Mouse (Mus musculus): Measurements from ENCODE around the gene Hba-a2.
"Not testable (repeated sequence)": the region's sequence is repeated elsewhere in the genome, so short reads cannot be mapped to it uniquely, and the experiment has no call there.

Hba-a2 gene

DNA sequence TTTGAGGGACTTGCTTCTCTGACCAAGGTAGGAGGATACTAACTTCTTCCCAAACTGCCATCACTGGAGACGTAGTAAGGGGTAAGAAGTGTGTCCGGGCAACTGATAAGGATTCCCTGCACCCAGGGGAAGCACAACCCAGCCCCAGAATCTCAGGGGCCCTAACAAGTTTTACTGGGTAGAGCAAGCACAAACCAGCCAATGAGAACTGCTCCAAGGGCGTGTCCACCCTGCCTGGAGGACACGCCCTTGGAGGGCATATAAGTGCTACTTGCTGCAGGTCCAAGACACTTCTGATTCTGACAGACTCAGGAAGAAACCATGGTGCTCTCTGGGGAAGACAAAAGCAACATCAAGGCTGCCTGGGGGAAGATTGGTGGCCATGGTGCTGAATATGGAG is at the start of gene Hba-a2:
TSS of gene Hba-a2 (plus strand) at position 287 of the 400 bp plus-strand sequence.
- not testable (repeated sequence) for DNase-seq (ENCODE audit: low spot score)

DNA sequence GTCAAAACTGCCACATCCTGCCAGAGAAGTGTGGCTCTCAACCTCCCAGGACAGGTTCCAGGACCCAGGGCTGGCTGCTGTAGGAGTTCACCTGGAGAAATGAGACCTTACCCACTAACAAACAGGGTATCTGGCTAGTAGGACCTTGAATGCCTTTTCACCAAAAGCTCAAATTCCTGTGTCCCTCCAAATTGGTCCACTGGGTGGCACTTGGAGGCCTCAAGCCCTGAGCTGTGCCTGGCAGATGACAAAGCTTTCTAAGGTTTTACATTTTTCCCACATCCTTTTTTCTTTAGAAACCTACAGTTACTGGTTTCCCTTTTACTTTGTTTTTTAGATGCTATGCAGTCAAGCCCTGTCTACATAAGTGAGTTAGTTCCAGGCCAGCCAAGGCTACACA is 49.2 kb upstream of the Hba-a2 start:
- no peak for DNase-seq (ENCODE audit: low spot score)

DNA sequence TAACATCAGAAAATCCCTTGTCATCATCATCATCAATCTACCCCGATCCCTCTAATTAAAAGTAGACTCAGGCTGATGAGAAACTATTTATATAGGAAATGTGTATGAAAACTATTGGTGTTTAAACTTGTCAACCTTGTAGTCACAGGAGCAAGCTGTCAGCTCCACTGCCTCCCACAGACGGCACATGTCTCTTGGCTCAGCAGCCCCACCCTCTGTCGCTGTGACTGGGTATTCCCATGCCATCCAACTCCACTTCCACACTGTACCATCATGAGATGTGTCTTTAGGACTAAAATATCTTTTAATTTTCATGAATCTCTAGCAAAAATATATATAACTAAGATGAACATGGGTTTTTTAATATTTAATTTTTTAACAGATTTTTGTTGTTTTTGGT is 47.9 kb upstream of the Hba-a2 start:
- no peak for DNase-seq (ENCODE audit: low spot score)

DNA sequence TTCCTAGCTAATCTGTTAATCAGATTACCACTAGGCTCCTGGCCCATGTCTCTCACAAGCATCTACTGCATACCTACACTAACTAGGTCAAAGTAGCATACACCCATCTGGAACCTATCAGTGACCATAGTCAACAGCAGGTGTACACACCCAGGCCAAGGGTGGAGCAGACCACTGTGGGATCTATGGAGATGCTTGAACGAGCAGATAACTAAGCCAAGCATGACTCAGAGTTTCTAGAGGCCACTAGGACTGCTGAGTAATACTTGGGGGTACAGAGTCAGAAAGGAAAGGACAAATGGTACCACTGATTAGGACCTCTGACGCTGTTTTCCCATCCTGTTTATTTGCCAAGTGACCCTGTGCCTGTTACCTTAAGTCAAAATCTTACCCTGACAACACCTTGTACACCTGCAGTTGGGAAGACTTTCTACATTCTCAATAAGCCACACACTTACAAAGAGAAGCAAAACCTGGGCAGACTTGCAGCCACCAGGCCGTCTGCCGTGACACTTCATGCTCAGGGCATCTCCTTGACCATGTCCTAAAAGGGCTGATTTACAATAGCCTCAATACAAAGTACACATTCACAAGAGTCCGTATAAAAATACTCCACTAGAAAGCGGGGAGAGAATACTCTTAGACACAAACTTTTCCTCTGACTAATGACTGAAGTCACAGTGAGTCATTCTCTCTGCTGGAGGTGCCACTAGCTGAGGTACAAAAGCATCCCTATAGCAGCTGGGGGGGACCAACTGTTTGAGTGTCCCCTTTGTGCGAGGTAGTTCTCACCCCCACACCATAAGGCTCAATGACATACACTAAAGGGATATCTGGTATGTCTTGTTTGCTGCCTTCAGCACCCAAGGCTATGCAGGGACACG is 45.2 kb upstream of the Hba-a2 start:
- no peak for DNase-seq (ENCODE audit: low spot score)

DNA sequence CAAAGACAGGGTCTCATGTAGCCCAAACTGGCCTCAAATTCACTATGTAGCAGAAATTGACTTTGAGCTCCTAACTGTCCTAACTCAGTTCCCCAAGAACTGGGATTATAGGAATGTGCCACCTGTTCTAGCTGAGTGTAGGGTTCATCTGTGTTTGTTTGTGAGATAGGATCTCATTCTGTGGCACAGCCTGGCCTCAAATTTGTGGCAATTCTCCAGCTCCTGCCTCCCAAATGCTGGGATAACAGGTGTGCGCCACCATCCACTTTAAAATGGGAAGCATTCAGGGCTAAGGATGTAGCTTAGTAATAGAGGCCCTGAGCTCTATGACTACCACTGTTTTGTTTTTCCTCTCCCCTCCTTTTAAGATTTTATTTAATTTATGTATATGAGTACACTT is 43.2 kb upstream of the Hba-a2 start:
- no peak for DNase-seq (ENCODE audit: low spot score)

DNA sequence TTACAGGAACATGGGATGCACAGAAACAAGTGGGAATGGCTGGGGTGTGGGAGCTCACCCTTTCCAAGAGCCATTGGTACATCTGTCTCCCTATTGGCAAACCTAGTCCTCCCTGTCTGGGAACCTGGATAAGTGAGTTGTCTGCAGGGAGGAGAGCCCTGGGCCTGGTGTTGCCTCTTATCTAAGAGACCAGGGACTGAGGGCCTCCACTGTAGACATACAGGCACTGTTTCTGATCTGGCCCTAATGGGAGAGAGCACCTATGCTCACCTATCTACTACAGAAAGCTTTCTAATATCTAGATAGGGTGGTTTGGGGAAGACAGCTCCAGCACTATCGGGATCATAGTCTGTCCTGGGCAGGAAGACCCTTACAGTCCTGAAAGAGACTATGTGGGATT is 40.1 kb upstream of the Hba-a2 start:
- no peak for DNase-seq (ENCODE audit: low spot score)

DNA sequence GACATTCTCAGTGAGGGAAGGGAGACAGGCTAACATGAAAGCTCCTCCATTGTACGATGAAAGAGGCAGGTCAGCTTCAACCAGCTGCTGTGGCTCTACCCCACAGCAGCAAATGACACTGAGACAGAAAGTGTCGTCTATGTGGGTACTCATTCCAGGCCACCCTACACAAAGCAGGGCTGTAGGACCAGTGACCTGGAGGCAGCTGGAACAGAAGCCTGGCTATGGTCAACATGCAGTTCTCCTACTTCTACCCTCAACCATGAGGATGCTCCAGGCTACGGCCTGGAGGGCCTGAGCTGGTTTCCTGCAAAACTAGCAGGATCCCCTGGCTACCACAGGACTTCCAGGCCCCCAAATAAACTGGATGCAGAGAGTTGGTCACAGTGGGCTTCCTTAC is 39.7 kb upstream of the Hba-a2 start:
- no peak for DNase-seq (ENCODE audit: low spot score)

DNA sequence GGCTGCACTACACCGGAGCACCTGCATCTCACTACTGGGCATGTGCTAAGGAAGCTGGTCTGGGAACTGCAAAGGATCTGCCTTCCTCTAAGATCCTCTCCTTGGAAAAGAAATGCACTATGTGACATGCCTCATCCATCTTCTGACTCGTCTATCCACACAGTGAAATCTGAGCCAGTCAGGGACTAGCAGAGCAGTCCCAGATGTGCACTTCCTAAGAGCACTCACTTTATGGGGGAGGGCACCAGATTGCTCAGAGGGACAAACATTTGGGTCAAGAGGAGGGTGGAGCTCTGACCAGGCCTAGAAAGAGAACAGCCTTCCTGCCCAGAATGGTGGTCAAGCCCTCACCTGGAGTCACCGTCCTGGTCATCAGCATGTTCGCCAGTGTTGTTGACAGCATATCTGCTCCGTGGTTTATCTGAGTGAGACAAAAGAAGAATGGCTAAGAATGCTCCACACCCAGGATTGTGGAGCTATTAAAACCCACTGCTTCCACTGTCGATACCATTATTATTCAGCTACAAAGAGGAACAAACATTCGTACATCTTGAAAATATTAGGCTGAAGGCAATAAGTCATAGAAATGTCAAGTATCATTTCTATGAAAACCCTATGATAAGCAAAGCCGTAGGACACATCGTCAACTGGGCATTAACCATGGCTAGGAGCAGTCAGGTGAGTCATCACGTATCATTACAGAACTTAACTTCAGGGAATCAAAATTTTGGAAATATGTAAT is 33.4 kb upstream of the Hba-a2 start:
- DNase-seq (ENCODE audit: low spot score), result peak; percentile 73

- DNase-seq (ENCODE audit: low spot score), result no peak
Observed at GRCm38 (mm10) chr11:32265117-32265738, 31.1 kb upstream of the Hba-a2 start.

DNA sequence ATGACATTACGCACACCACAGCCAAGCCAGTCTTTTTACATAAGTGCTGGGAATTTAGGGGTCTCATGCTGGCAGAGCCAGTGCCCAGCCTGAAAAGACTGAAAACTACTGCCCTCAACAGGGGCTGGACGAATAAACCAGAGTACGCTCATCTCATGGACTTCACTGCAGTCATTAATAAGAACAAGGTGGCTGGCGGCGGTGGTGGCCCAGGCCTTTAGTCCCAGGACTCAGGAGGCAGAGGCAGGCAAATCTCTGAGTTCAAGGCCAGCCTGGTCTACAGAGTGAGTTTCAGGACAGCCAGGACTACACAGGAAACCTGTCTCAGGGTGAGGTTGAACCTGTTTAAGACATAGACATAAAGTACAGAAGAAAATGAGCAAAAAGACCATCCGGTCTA is 30.1 kb upstream of the Hba-a2 start:
- DNase-seq (ENCODE audit: low spot score), result no peak

DNA sequence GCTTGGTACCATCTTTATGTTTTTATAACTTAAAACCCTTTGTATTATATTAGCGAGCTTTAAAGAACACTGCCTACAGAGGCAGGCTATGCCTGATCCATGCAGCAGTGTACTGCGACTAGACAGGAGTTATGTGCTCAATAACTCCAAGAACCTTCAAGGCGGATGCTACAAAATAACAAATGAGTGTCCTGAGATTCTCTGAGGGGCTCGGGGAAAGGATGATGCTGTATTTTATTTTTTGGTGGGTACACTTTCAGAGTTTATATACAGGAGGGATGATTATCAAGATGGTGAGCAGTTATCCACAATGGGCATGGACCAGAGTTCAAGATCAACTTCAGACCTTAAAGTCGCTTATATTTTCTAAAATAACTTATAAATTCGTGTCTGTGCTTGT is 29.5 kb upstream of the Hba-a2 start:
- no peak for DNase-seq (ENCODE audit: low spot score)

DNA sequence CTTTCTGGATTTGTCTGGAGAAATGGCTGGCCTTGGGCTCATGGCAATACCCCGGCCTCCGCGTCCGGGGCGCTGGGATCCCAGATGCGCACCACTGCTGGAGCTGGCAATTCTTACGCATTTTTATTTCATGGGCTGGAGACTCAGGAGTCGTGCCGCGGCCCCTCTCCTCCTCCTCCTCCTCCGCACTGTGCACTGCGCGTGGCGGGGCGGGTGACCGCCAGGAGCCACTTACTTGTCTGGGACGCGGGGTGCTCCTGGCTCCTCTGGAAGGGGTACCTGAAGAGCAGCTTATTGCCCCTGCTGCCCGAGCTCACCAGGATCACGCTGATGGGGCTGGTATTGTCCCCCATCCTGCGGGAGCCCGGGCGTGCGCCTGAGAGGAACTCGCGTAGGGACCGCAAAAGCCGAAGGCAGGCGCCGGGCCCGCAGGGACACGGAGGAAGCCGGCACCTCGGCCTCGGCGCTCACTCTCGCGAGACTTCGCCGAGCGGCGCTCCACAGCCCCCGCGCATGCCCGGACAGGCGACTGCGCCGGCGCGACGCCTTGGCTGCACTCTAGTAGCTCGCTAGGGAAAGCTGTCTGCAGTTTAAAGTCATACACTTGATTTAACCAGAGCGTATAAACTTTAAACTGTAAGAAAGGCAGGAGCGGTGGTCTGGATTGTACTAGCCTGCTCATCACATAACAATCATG is 29.0 kb upstream of the Hba-a2 start, which contains the start of gene Nprl3:
TSS of gene Nprl3 (minus strand) at position 520 of the 697 bp plus-strand sequence.
- peak; percentile 96 for DNase-seq (ENCODE audit: low spot score)

GRCm38 (mm10) chr11:32267964-32268363 is 28.3 kb upstream of the Hba-a2 start:
- peak; percentile 24 for DNase-seq (ENCODE audit: low spot score)

- peak; percentile 27 for DNase-seq (ENCODE audit: low spot score)
Observed at GRCm38 (mm10) chr11:32268952-32269351, 27.3 kb upstream of the Hba-a2 start.

GRCm38 (mm10) chr11:32271178-32271577 is 25.1 kb upstream of the Hba-a2 start:
- no peak for DNase-seq (ENCODE audit: low spot score)

GRCm38 (mm10) chr11:32276347-32276746 is 19.9 kb upstream of the Hba-a2 start, which contains the start of gene Hba-x:
Hba-x (plus strand) TSS chr11:32276400.
- DNase-seq (ENCODE audit: low spot score), result no peak

DNA sequence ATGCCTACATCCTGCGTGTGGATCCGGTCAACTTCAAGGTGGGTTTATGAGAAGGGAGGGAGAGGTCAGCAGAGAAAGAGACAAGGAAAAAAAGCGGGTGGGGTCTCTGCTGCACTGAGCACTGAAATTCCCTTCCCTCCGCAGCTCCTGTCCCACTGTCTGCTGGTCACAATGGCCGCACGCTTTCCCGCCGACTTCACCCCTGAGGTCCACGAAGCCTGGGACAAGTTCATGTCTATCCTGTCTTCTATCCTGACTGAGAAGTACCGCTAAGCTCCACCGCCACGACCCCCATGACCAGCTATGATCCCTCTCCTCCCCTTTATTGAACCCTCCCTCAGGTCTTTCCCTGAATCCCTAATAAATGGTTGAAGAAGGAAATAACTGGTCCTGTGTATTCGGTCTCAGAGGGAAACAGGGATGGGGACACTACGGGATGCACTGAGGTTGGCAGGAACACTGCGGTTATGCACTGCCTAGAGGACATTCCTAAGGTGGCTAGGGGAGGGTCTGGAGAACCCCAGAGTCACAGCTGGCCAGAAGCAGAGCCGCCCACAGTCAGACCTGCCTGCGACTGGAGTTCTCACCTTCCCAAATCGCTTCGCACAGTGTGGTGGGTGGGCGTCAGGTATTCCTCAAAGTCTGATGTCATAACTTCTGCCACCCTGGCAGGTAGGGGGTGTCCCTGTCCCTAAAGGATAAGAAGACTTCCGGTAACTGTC is 18.4 kb upstream of the Hba-a2 start:
- DNase-seq (ENCODE audit: low spot score), result peak; percentile 27

DNA sequence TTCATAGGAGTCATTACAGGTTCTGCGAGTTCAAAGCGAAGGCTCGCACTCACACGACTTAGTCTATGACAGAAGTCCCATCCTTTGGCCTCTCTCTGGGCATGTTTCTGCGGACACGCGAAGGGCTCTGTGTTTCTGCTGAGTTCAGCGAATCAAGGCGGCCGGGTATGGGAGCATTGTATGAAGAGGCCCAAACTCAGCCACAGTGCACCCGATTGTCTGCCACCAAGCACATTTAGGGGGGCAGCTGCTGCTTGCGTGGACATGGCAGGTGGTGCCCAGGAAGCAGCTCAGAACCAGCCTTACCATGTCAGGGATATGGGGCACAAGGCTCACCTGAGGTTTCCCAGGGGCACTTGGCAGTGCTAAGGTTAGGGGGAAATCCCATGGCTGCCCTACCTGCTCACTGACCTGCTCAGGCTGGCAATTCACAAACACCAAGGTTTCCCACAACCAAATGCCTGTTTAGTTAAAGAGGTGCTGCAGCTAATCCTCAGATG is 17.8 kb upstream of the Hba-a2 start:
- no peak for DNase-seq (ENCODE audit: low spot score)

DNA sequence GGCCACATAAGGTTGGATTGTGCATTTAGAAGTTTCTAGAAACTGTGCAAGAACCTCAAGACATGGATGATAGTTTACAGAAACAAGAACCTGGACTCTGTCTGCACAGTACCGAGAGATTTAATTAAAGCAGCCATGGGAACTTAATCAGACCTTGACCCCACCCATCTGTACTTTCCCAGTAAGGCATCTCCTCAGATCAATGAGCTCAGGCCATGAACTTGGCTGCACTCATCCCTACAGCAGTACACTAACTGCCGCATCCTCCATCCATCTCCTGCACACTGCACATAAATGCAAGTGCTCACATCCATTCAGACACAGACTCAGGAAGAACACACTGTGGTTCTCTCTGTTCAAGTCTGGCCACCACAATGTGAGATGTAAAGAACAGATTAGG is 15.6 kb upstream of the Hba-a2 start:
- DNase-seq (ENCODE audit: low spot score), result no peak

- DNase-seq (ENCODE audit: low spot score), result no peak
Observed at GRCm38 (mm10) chr11:32281416-32282144, 14.7 kb upstream of the Hba-a2 start.
